Mouse (Mus musculus) frontal cortex, postnatal 36 days (tissue): ENCODE data around the gene Ppp1ca.

Experiments
- DNase-seq, 2 experiments: peaks; one replicate each; pipeline ENCODE4 v3.0.0; 2022; ENCODE audit warnings: low spot score in 2 of 2

Ppp1ca gene

GRCm38 (mm10) chr19:4154437-4155222, 37.2 kb upstream of the Ppp1ca start:
- DNase-seq = no peak

GRCm38 (mm10) chr19:4155223-4156072, 36.4 kb upstream of the Ppp1ca start:
- DNase-seq = no peak

GRCm38 (mm10) chr19:4156073-4156579, 35.7 kb upstream of the Ppp1ca start:
- DNase-seq = no peak

GRCm38 (mm10) chr19:4156771-4157170, 35.1 kb upstream of the Ppp1ca start:
- DNase-seq = no peak

GRCm38 (mm10) chr19:4159049-4159448, 32.8 kb upstream of the Ppp1ca start:
- no peak for DNase-seq

GRCm38 (mm10) chr19:4162646-4163542, 29.0 kb upstream of the Ppp1ca start, which contains the start of gene Rps6kb2:
TSS of gene Rps6kb2 (minus strand) at chr19:4163354.
- peak; percentile 98 to 99 for DNase-seq

GRCm38 (mm10) chr19:4163543-4163887, 28.4 kb upstream of the Ppp1ca start:
- DNase-seq = no peak

- no peak for DNase-seq
Observed at GRCm38 (mm10) chr19:4164100-4164499, 27.8 kb upstream of the Ppp1ca start.

- no peak for DNase-seq
Observed at GRCm38 (mm10) chr19:4164721-4165120, 27.1 kb upstream of the Ppp1ca start.

- no peak for DNase-seq
Observed at GRCm38 (mm10) chr19:4166678-4167476, 25.0 kb upstream of the Ppp1ca start.

- DNase-seq = peak; percentile 99 to 100
Observed at GRCm38 (mm10) chr19:4169378-4169784, 22.5 kb upstream of the Ppp1ca start.

- DNase-seq = no peak
Observed at GRCm38 (mm10) chr19:4169810-4170209, 22.1 kb upstream of the Ppp1ca start.

- DNase-seq = no peak
Observed at GRCm38 (mm10) chr19:4170723-4171392, 21.0 kb upstream of the Ppp1ca start.

GRCm38 (mm10) chr19:4171393-4172290, 20.2 kb upstream of the Ppp1ca start:
- DNase-seq = no peak

GRCm38 (mm10) chr19:4172925-4173324, 18.9 kb upstream of the Ppp1ca start:
- DNase-seq = no peak

- peak in 1 of 2 experiments; percentile 27 for DNase-seq
Observed at GRCm38 (mm10) chr19:4175368-4175947, 16.4 kb upstream of the Ppp1ca start, which contains the start of gene Carns1. TSS of gene Carns1 (minus strand) at chr19:4175479.

- no peak for DNase-seq
Observed at GRCm38 (mm10) chr19:4180411-4180810, 11.5 kb upstream of the Ppp1ca start.

GRCm38 (mm10) chr19:4181892-4182291, 10.0 kb upstream of the Ppp1ca start:
- DNase-seq = peak; percentile 62 to 84

- DNase-seq = no peak
Observed at GRCm38 (mm10) chr19:4183689-4184088, 8.2 kb upstream of the Ppp1ca start.
